Mouse (Mus musculus) T-helper 1 cell (primary cell): ENCODE measurements around the gene Acot5.
"Not testable (repeated sequence)": the region's sequence is repeated elsewhere in the genome, so short reads cannot be mapped to it uniquely, and the experiment has no call there.

Experiments used
- in situ Hi-C: fragments of 300-600 bp; cut with MboI, MseI; formaldehyde crosslinking; loops from one replicate; pipeline ENCODE4 v1.15.1; 2025; ENCODE audit warnings: high pct_unique_total_duplicates

Acot5 gene

GRCm38 (mm10) chr12:84068986-84069385 is at the start of gene Acot5:
TSS of gene Acot5 (plus strand) at chr12:84069325.
- in situ Hi-C loops, result loop anchor here (10.0 kb wide), 1 partner anchor 1456 kb away; no protein-coding TSS in a partner anchor

GRCm38 (mm10) chr12:84020528-84020927 is 48.6 kb upstream of the Acot5 start:
- in situ Hi-C loops, result not testable (repeated sequence)

GRCm38 (mm10) chr12:84022266-84022665 is 46.9 kb upstream of the Acot5 start:
- in situ Hi-C loops, result not testable (repeated sequence)

- in situ Hi-C loops, result no loop called here
These were observed 45.9 kb upstream of the Acot5 start for GRCm38 (mm10) chr12:84023052-84023745.

GRCm38 (mm10) chr12:84025888-84026287 is 43.2 kb upstream of the Acot5 start:
- in situ Hi-C loops, result loop anchor here (5.0 kb wide), 1 partner anchor 54 kb away; no protein-coding TSS in a partner anchor

- in situ Hi-C loops, result loop anchor here (5.0 kb wide), 1 partner anchor 56 kb away; no protein-coding TSS in a partner anchor
These were observed 40.8 kb upstream of the Acot5 start for GRCm38 (mm10) chr12:84028328-84028727.

- in situ Hi-C loops, result loop anchor here (5.0 kb wide), 1 partner anchor 57 kb away; no protein-coding TSS in a partner anchor
These were observed 40.1 kb upstream of the Acot5 start for GRCm38 (mm10) chr12:84029043-84029442.

GRCm38 (mm10) chr12:84030659-84031332 is 38.3 kb upstream of the Acot5 start:
- in situ Hi-C loops, result no loop called here

- in situ Hi-C loops, result no loop called here
These were observed 36.3 kb upstream of the Acot5 start for GRCm38 (mm10) chr12:84032854-84033253.

GRCm38 (mm10) chr12:84033302-84033701 is 35.8 kb upstream of the Acot5 start:
- in situ Hi-C loops, result not testable (repeated sequence)

GRCm38 (mm10) chr12:84034108-84034507 is 35.0 kb upstream of the Acot5 start:
- in situ Hi-C loops, result no loop called here

- in situ Hi-C loops, result not testable (repeated sequence)
These were observed 30.9 kb upstream of the Acot5 start, which contains the start of gene Acot4 for GRCm38 (mm10) chr12:84038241-84038640. TSS of gene Acot4 (plus strand) at chr12:84038379.

GRCm38 (mm10) chr12:84038691-84039111 is 30.4 kb upstream of the Acot5 start, which contains the start of gene Gm49366:
TSS of gene Gm49366 (plus strand) at chr12:84038935.
- in situ Hi-C loops, result not testable (repeated sequence)

GRCm38 (mm10) chr12:84042248-84042647 is 26.9 kb upstream of the Acot5 start:
- in situ Hi-C loops, result no loop called here

GRCm38 (mm10) chr12:84044045-84044444 is 25.1 kb upstream of the Acot5 start:
- in situ Hi-C loops, result no loop called here

- in situ Hi-C loops, result no loop called here
These were observed 22.2 kb upstream of the Acot5 start for GRCm38 (mm10) chr12:84046906-84047305.

- in situ Hi-C loops, result not testable (repeated sequence)
These were observed 18.4 kb upstream of the Acot5 start for GRCm38 (mm10) chr12:84050744-84051143.

GRCm38 (mm10) chr12:84051937-84052474 is 17.1 kb upstream of the Acot5 start, which contains the start of gene Acot3:
TSS of gene Acot3 (plus strand) at chr12:84052144.
- in situ Hi-C loops, result no loop called here

- in situ Hi-C loops, result no loop called here
These were observed 16.5 kb upstream of the Acot5 start for GRCm38 (mm10) chr12:84052609-84053008.

GRCm38 (mm10) chr12:84053173-84053572 is 16.0 kb upstream of the Acot5 start:
- in situ Hi-C loops, result no loop called here

- in situ Hi-C loops, result no loop called here
These were observed 15.3 kb upstream of the Acot5 start for GRCm38 (mm10) chr12:84053679-84054391.
